Mouse (Mus musculus): ENCODE data around the gene D430041D05Rik. TPM values are rescaled to one million over a fixed set of nuclear protein-coding genes. Genes with fewer than 3 reads are reported as not detected.
A peak's percentile ranks its signal among the peaks of the same experiment; 100 is the strongest.

The D430041D05Rik gene
- polyA plus RNA-seq, 1 experiment from 2014 or later = 1.0 TPM

DNA sequence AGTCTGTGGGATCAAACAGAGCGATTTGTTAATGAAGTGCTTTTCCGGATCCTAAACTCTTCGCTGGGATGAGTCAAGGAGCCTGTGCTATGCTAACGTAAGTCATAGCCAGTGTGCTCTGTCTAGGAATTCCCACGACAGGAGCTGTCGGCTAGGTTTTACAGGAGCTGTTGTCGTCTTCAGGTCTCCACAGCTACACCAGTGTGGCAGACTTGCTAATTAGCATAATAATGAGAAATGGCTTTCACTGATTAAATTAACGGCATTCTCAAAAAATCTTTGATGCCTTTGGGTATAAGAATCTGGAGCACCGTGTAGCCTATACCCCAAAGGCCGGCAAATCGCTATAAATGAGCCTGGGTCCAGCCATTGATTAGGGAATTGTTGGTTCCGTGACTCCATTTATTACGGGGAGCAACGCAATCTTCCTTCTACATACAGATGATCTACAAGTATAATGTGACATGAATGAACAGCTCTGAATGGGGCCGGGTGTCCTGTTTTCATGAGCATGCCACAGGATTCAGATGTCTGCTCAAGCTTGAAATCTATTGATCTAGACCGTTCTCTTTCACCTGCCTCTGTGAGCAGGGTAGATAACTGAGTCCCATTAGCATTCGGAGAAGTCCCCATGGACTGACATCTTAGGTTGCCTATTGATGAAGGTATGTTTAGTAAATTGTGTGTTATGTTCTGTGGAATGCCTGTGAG is 242.5 kb downstream of the D430041D05Rik start:
- DNase-seq (ENCODE audit: low spot score) (no peak), ATAC-seq (ENCODE audit: low read depth) (no peak)
- WGBS = 89% methylated on average over 17 of the region's 17 CpGs

DNA sequence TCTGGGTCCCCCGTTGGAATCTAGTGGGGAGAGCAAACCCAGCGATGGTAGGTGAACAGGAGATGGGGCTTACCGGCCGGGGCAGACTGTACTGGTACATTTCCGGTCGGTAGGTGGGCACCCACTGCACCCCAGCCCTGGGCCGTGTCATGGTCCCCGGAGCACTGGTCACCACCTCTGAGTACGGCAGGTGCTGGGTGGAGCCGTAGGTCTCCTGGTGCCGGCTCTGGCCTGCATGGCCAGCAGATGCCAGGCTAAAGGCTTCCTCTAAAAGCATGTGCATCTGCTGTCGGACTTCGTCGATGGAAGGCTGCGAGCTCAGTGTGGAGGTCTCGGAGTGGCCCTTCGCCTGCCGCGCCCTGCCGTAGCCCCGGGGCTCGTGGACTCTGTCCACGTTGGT is 243.0 kb downstream of the D430041D05Rik start:
- H3K27me3 ChIP-seq (replicated peaks; ENCODE audit: control insufficient read depth, insufficient read depth, low read length) = no peaks in the 10 kb centered on the region
- no peaks in the 10 kb centered on the region for H3K36me3 ChIP-seq (ENCODE audit: control insufficient read depth, insufficient read depth, low read length)
- 94% methylated on average over 23 of the region's 23 CpGs for WGBS
- ATAC-seq (ENCODE audit: low read depth) (no peak), DNase-seq (ENCODE audit: low spot score) (no peak)
- no peak overlapping the region for H3K4me2 ChIP-seq (ENCODE audit: low read depth, low read length)
- no peaks in the 10 kb centered on the region for H3K4me1 ChIP-seq (ENCODE audit: control insufficient read depth, insufficient read depth, low read length)
- no peaks in the 10 kb centered on the region for H3K9me3 ChIP-seq (ENCODE audit: control insufficient read depth, low read length)
- no peak overlapping the region for H3K27ac ChIP-seq (replicated peaks; ENCODE audit: low read depth, low read length)
- no peak overlapping the region for H3K4me3 ChIP-seq (ENCODE audit: low read depth, low read length)
- no peak overlapping the region for H3K9ac ChIP-seq (ENCODE audit: low read depth, low read length)

More for the DNA sequence above, 242.5 kb downstream of the D430041D05Rik start:
- Histone ChIP-seq H3K36me3 (ENCODE audit: control insufficient read depth, insufficient read depth, low read length) (no peaks in the 10 kb centered on the region), H3K4me2 (ENCODE audit: low read depth, low read length) (no peak overlapping the region), H3K9ac (ENCODE audit: low read depth, low read length) (no peak overlapping the region), H3K27ac (replicated peaks; ENCODE audit: low read depth, low read length) (no peak overlapping the region), H3K4me1 (ENCODE audit: control insufficient read depth, insufficient read depth, low read length) (no peaks in the 10 kb centered on the region), H3K9me3 (ENCODE audit: control insufficient read depth, low read length) (no peaks in the 10 kb centered on the region), H3K4me3 (ENCODE audit: low read depth, low read length) (no peak overlapping the region), H3K27me3 (replicated peaks; ENCODE audit: control insufficient read depth, insufficient read depth, low read length) (no peaks in the 10 kb centered on the region)

DNA sequence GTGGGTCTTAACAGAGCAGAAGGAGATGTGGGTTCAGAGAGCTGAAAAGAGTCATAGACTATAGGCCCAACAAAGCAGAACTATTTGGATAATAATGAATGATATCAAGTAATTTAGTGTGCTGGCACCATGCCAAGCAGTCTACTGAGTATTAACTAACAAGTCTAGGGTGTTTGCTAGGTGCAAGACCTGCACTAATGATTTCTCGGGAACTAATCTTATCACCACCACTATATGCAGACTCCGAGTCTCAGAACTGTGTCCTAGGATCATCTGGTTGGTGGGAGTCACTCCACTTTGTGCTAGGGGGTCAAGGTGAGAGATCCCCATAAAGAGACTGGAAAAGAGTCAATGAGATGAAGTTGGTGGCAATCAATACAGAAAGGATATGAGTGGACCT is 245.2 kb downstream of the D430041D05Rik start:
- no peak overlapping the region for H3K4me3 ChIP-seq (ENCODE audit: low read depth, low read length)
- H3K9ac ChIP-seq (ENCODE audit: low read depth, low read length) = no peak overlapping the region
- no peaks in the 10 kb centered on the region for H3K36me3 ChIP-seq (ENCODE audit: control insufficient read depth, insufficient read depth, low read length)
- H3K4me1 ChIP-seq (ENCODE audit: control insufficient read depth, insufficient read depth, low read length) = no peaks in the 10 kb centered on the region
- 86% methylated on average over 2 of the region's 2 CpGs for WGBS
- no peaks in the 10 kb centered on the region for H3K9me3 ChIP-seq (ENCODE audit: control insufficient read depth, low read length)
- DNase-seq (ENCODE audit: low spot score) = no peak
- ATAC-seq (ENCODE audit: low read depth) = no peak
- H3K27me3 ChIP-seq (replicated peaks; ENCODE audit: control insufficient read depth, insufficient read depth, low read length) = no peaks in the 10 kb centered on the region
- H3K4me2 ChIP-seq (ENCODE audit: low read depth, low read length) = no peak overlapping the region
- no peak overlapping the region for H3K27ac ChIP-seq (replicated peaks; ENCODE audit: low read depth, low read length)

DNA sequence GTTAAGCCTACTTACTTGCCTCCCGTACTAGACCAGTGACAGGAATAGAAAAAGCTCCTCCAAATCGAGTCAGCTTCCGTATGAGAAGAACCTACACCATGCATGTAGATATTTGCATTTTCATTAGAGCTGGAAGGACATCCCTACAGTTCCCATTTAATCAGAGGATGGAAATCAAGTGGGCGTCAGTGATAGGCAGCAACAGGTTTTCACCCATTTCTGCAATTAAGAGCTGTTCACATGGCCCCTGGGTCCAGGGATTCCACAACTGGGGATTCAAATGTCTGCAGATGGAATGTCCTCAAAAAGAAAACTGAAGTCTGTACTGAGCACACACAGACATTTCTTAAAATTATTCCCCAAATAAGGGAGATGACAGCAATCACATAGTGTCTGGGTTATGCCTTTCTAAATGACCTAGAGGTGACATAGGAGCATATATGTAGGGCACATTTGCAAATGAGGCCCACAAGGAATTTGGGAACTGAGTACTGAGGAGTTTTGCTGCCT is 246.8 kb downstream of the D430041D05Rik start:
- Histone ChIP-seq H3K27ac (replicated peaks; ENCODE audit: low read depth, low read length) (no peak overlapping the region), H3K27me3 (replicated peaks; ENCODE audit: control insufficient read depth, insufficient read depth, low read length) (no peaks in the 10 kb centered on the region), H3K4me2 (ENCODE audit: low read depth, low read length) (no peak overlapping the region), H3K9me3 (ENCODE audit: control insufficient read depth, low read length) (no peaks in the 10 kb centered on the region), H3K4me1 (ENCODE audit: control insufficient read depth, insufficient read depth, low read length) (no peaks in the 10 kb centered on the region), H3K9ac (ENCODE audit: low read depth, low read length) (no peak overlapping the region), H3K36me3 (ENCODE audit: control insufficient read depth, insufficient read depth, low read length) (no peaks in the 10 kb centered on the region), H3K4me3 (ENCODE audit: low read depth, low read length) (no peak overlapping the region)
- 83% methylated on average over 4 of the region's 4 CpGs for whole genome bisulfite sequencing
- ATAC-seq (ENCODE audit: low read depth) (no peak), DNase-seq (ENCODE audit: low spot score) (no peak)

DNA sequence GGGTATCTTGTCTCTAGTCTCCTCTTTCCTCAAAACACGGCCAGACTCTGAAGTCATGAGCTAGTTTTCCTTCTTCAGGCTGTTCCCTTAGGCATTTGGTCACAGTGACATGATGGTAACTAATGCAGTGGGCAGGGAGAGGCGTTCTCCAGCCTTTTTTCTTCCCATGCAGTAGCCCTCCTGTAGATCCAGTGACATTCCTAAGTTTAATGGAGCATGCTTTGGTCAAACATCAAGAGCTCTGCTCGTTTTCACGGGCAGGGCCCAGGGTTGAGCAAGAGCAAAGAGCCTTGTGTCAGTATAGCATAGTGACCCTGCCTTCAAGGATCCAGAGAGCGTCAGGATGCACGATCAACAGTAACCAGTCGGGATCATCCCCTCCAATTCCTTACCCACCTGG is 247.4 kb downstream of the D430041D05Rik start:
- Histone ChIP-seq H3K9ac (ENCODE audit: low read depth, low read length) (no peak overlapping the region), H3K36me3 (ENCODE audit: control insufficient read depth, insufficient read depth, low read length) (no peaks in the 10 kb centered on the region), H3K4me3 (ENCODE audit: low read depth, low read length) (no peak overlapping the region), H3K4me1 (ENCODE audit: control insufficient read depth, insufficient read depth, low read length) (no peaks in the 10 kb centered on the region), H3K27me3 (replicated peaks; ENCODE audit: control insufficient read depth, insufficient read depth, low read length) (no peaks in the 10 kb centered on the region), H3K4me2 (ENCODE audit: low read depth, low read length) (no peak overlapping the region), H3K27ac (replicated peaks; ENCODE audit: low read depth, low read length) (no peak overlapping the region), H3K9me3 (ENCODE audit: control insufficient read depth, low read length) (no peaks in the 10 kb centered on the region)
- 68% methylated on average over 7 of the region's 7 CpGs for WGBS
- ATAC-seq (ENCODE audit: low read depth) (no peak), DNase-seq (ENCODE audit: low spot score) (no peak)

DNA sequence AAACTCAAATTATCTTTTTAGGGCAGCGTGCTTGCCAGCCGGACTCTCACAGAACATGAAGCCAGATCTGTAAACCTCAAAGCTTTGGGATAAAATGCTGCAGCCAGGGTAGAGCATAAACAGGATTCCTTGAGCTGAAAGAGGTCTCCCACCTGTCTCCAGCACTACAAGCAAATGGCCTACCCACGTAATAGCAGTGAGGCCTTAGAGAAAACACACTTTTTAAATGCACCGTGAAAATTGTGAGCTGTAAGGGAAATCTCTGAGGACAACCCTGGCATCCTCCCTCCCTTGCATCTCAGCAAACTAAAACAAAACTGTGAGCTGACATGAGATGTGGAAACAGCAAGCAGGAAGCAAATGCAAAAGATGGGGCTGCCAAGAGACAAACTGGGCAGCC is 253.0 kb downstream of the D430041D05Rik start:
- Histone ChIP-seq H3K4me2 (ENCODE audit: low read depth, low read length) (no peak overlapping the region), H3K4me3 (ENCODE audit: low read depth, low read length) (no peak overlapping the region), H3K27ac (replicated peaks; ENCODE audit: low read depth, low read length) (no peak overlapping the region), H3K9ac (ENCODE audit: low read depth, low read length) (no peak overlapping the region), H3K4me1 (ENCODE audit: control insufficient read depth, insufficient read depth, low read length) (no peaks in the 10 kb centered on the region), H3K36me3 (ENCODE audit: control insufficient read depth, insufficient read depth, low read length) (no peaks in the 10 kb centered on the region), H3K27me3 (replicated peaks; ENCODE audit: control insufficient read depth, insufficient read depth, low read length) (no peaks in the 10 kb centered on the region), H3K9me3 (ENCODE audit: control insufficient read depth, low read length) (no peaks in the 10 kb centered on the region)
- 61% methylated on average over 4 of the region's 4 CpGs for WGBS
- peak; percentile 50 for DNase-seq (ENCODE audit: low spot score)
- ATAC-seq (ENCODE audit: low read depth) = peak; percentile 53; the same call in 1 of the 2 replicates

DNA sequence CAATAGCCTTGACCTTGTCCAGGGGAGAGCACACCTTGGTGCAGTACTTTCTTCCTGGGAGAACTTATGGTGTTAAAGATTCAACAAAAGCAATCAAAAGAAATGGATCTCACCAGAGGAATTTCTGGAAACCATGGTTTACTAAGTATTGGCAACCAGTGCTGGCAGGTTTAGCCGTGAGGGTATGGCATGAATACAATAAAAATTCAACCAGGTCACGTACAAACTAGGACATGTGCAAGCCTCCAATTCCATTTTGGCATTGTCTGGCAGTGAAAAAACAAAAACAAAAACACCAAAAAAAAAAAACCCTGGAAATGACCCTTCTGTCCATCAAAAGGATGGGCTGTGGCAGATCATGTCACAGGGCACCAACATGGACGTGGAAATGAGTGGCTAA is 256.9 kb downstream of the D430041D05Rik start:
- ATAC-seq (ENCODE audit: low read depth) (no peak), DNase-seq (ENCODE audit: low spot score) (no peak)
- Histone ChIP-seq H3K9ac (ENCODE audit: low read depth, low read length) (no peak overlapping the region), H3K4me1 (ENCODE audit: control insufficient read depth, insufficient read depth, low read length) (no peaks in the 10 kb centered on the region), H3K4me3 (ENCODE audit: low read depth, low read length) (no peak overlapping the region), H3K36me3 (ENCODE audit: control insufficient read depth, insufficient read depth, low read length) (no peaks in the 10 kb centered on the region), H3K4me2 (ENCODE audit: low read depth, low read length) (no peak overlapping the region), H3K9me3 (ENCODE audit: control insufficient read depth, low read length) (no peaks in the 10 kb centered on the region), H3K27ac (replicated peaks; ENCODE audit: low read depth, low read length) (no peak overlapping the region), H3K27me3 (replicated peaks; ENCODE audit: control insufficient read depth, insufficient read depth, low read length) (no peaks in the 10 kb centered on the region)
- 77% methylated on average over 3 of the region's 3 CpGs for WGBS

DNA sequence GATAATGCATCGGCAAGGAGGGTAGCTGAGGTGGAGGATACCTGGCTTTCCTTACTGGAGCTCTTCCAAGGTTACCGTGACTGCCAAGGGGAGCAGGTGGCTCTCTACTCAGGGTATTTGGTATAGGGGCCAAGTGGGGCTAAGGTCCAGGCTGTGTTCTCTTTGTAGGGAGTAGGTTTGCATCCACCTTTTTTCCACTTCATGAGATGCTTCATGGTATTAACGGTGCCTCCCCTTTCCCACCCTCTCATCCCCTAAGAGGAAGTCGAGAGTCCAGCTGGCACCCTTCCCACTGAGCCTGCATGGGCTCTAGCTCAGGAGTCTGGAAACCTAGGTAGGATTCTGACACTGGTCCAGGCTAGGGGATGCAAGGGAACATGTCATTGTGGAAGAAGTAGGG is 257.5 kb downstream of the D430041D05Rik start:
- DNase-seq (ENCODE audit: low spot score) = no peak
- Histone ChIP-seq H3K27me3 (replicated peaks; ENCODE audit: control insufficient read depth, insufficient read depth, low read length) (no peaks in the 10 kb centered on the region), H3K27ac (replicated peaks; ENCODE audit: low read depth, low read length) (no peak overlapping the region), H3K9me3 (ENCODE audit: control insufficient read depth, low read length) (no peaks in the 10 kb centered on the region), H3K9ac (ENCODE audit: low read depth, low read length) (no peak overlapping the region), H3K4me1 (ENCODE audit: control insufficient read depth, insufficient read depth, low read length) (no peaks in the 10 kb centered on the region), H3K4me3 (ENCODE audit: low read depth, low read length) (no peak overlapping the region), H3K4me2 (ENCODE audit: low read depth, low read length) (no peak overlapping the region), H3K36me3 (ENCODE audit: control insufficient read depth, insufficient read depth, low read length) (no peaks in the 10 kb centered on the region)
- no peak for ATAC-seq (ENCODE audit: low read depth)
- WGBS = 69% methylated on average over 4 of the region's 4 CpGs

All from embryonic facial prominence, embryonic 14.5 days (tissue).